Mouse (Mus musculus) R1 (cell line): ENCODE data around the gene Pmis2.

ENCODE experiments used
- DNase-seq: peaks from one replicate; pipeline ENCODE4 v3.0.0-alpha.2; 2018; ENCODE audit warnings: low read depth, low spot score

The Pmis2 gene

GRCm38 (mm10) chr7:30633762-30634412 is 37.5 kb downstream of the Pmis2 start:
- peak; percentile 52 for DNase-seq

- no peak for DNase-seq
Observed at GRCm38 (mm10) chr7:30629013-30629412, 42.4 kb downstream of the Pmis2 start.

- DNase-seq: peak; percentile 64
Observed at GRCm38 (mm10) chr7:30626647-30627046, 44.8 kb downstream of the Pmis2 start.

- peak; percentile 91 for DNase-seq
Observed at GRCm38 (mm10) chr7:30625530-30626384, 45.6 kb downstream of the Pmis2 start, which contains the start of gene Cox6b1. Cox6b1 (minus strand) TSS chr7:30626151.
